Mouse (Mus musculus) effector memory CD4-positive, alpha-beta T cell, adult 7 months (primary cell): Measurements from ENCODE around the gene Adprh. TPM values are rescaled to one million over a fixed set of nuclear protein-coding genes. Genes with fewer than 3 reads are reported as not detected.

Experiments
- polyA plus RNA-seq: library from polyadenylated mRNA; unstranded; fragments of 100-300 nt; shearing (Covaris generic); gene quantifications from one replicate; pipeline ENCODE4 v1.2.1, GENCODE M21; 2017

Adprh gene
- 60.8 TPM for polyA plus RNA-seq

DNA sequence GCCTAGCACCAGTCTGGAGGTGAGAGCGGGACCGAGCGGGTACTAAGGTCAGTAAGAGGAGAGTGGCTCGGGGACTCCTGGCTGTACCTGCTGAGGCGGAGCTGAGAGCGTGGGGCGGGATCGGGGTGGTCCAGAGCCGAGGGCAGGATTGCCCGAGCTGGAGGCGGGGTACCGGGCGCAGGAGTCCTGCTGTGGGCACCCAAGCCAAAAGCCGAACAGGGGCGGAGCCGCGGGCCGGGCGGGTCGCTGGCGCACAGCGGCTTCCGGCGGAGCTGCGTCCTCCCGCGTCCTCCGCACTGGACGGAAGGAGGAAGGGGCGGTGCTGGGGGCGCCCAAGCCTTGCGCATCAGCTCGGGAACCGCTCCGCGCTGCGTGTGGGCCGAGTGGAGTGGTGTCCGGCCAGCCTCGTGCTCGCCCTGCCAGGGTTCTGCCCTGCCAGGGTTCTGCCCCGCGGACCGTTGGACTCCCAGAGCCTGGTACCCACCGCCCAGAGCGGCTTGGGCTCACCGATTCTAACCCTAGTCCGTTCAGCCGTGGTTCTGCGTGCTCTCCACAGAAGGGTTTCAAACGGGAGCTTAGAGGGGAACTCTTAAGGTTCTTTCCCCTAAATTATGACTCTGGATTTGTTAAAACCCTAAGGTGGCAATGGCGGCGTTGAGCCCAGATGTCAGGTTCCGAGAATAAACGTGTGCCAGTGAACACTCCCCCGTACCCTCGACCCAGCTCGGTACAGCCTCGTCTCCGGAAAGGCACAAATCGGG is at the start of gene Adprh:
Gene Adprh (minus strand): TSS at position 262 of the 761 bp plus-strand sequence.

DNA sequence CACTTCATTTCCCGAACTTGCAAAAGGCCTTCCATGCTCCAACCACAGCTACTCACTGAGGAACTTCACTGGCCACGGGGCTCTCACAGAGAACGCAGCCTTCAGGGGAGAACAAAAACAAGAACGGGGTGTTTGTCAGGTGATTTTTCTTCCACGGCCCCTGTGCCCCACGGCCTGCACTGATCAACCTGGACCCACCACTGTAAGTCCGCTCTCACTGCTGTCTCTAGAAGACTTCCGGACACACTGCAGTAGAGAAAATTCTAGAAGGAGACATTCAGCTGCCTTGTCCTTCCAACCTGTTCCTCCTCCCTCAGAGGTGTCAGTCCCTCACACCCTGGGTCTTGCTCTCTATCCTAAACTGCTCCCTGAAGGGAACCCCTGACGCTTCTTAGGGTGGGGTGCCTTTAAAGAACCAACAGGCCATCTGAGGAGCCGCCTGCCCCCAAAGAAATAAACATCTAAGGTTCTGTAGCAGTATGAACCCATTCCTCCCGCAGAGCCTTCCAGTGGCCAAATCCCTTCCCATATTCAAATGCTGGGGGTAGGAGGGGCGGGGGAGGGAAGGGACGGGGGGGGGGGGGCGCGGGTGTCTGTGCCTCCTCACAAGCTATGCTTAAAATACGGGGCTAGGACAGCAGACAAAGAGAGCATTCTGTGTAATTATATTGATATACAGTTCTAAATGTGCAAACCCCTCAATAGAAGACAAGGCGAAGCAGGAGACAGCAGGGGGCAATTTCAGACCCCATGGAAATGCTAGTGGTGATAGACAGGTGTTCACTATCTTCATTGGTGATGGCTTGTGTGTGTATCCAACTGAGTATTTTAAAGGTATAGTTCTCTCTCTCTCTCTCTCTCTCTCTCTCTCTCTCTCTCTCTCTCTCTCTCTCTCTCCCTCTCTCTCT is 3.3 kb upstream of the Adprh start, which contains the start of gene Cd80:
Gene Cd80 (plus strand): TSS at position 51 of the 908 bp plus-strand sequence.

GRCm38 (mm10) chr16:38432498-38433425 is 19.7 kb downstream of the Adprh start, which contains the start of gene Pla1a:
TSS of gene Pla1a (minus strand) at chr16:38433145.

Other genes starting within 250 kb of the Adprh start
- gene Nr1i2, start 157.9 kb downstream of the Adprh start, polyA plus RNA-seq = not detected
- gene Maats1, start 110.6 kb downstream of the Adprh start, polyA plus RNA-seq = 0.27 TPM
- gene Cox17, start 105.7 kb downstream of the Adprh start, polyA plus RNA-seq = 247 TPM
- gene Gm21987, start 105.7 kb downstream of the Adprh start, polyA plus RNA-seq = not detected
- 3.0 TPM for gene Popdc2, start 90.5 kb downstream of the Adprh start, polyA plus RNA-seq
- not detected for gene Pla1a, start 19.6 kb downstream of the Adprh start, polyA plus RNA-seq
- 4.9 TPM for gene Cd80, start 2.9 kb upstream of the Adprh start, polyA plus RNA-seq
- 3.9 TPM for gene Timmdc1, start 70.0 kb upstream of the Adprh start, polyA plus RNA-seq
- 27.8 TPM for gene Poglut1, start 97.6 kb upstream of the Adprh start, polyA plus RNA-seq
- 78.8 TPM for gene Tmem39a, start 106.0 kb upstream of the Adprh start, polyA plus RNA-seq